Mouse (Mus musculus): ENCODE measurements around the gene Olfr368. TPM values are rescaled to one million over a fixed set of nuclear protein-coding genes. Genes with fewer than 3 reads are reported as not detected.

The Olfr368 gene
- polyA plus RNA-seq, 1 experiment from 2014 or later: not detected

Other genes starting within 250 kb of the Olfr368 start
- not detected in 2 replicates for gene Olfr361, start 237.2 kb upstream of the Olfr368 start, polyA plus RNA-seq (2015; fragmentation: Nextera tagmentation; extraction: Ambion mirVana)
- not detected in 2 replicates for gene Olfr362, start 208.6 kb upstream of the Olfr368 start, polyA plus RNA-seq (2015; fragmentation: Nextera tagmentation; extraction: Ambion mirVana)
- not detected in 2 replicates for gene Olfr364-ps1, start 187.2 kb upstream of the Olfr368 start, polyA plus RNA-seq (2015; fragmentation: Nextera tagmentation; extraction: Ambion mirVana)
- not detected in 2 replicates for gene Olfr365, start 138.3 kb upstream of the Olfr368 start, polyA plus RNA-seq (2015; fragmentation: Nextera tagmentation; extraction: Ambion mirVana)
- gene Olfr366, start 114.9 kb upstream of the Olfr368 start, polyA plus RNA-seq (2015; fragmentation: Nextera tagmentation; extraction: Ambion mirVana): not detected in 2 replicates
- gene Pdcl, start 32.8 kb downstream of the Olfr368 start, polyA plus RNA-seq (2015; fragmentation: Nextera tagmentation; extraction: Ambion mirVana): 73.4 and 84.9 TPM in 2 replicates
- gene Rc3h2, start 96.4 kb downstream of the Olfr368 start, polyA plus RNA-seq (2015; fragmentation: Nextera tagmentation; extraction: Ambion mirVana): 26.1 and 28.0 TPM in 2 replicates
- gene Zbtb26, start 116.6 kb downstream of the Olfr368 start, polyA plus RNA-seq (2015; fragmentation: Nextera tagmentation; extraction: Ambion mirVana): 9.7 and 9.9 TPM in 2 replicates
- gene Zbtb6, start 116.7 kb downstream of the Olfr368 start, polyA plus RNA-seq (2015; fragmentation: Nextera tagmentation; extraction: Ambion mirVana): 15.9 TPM in 2 replicates
- gene Rabgap1, start 116.8 kb downstream of the Olfr368 start, polyA plus RNA-seq (2015; fragmentation: Nextera tagmentation; extraction: Ambion mirVana): 60.2 and 67.7 TPM in 2 replicates
- gene Gpr21, start 189.8 kb downstream of the Olfr368 start, polyA plus RNA-seq (2015; fragmentation: Nextera tagmentation; extraction: Ambion mirVana): 10.1 and 12.6 TPM in 2 replicates

Measured in midbrain, embryonic 13.5 days (tissue).